Mouse (Mus musculus): ENCODE measurements around the gene Ctrl. TPM values are rescaled to one million over a fixed set of nuclear protein-coding genes. Genes with fewer than 3 reads are reported as not detected.

Ctrl gene
- polyA plus RNA-seq, 1 experiment = not detected

DNA sequence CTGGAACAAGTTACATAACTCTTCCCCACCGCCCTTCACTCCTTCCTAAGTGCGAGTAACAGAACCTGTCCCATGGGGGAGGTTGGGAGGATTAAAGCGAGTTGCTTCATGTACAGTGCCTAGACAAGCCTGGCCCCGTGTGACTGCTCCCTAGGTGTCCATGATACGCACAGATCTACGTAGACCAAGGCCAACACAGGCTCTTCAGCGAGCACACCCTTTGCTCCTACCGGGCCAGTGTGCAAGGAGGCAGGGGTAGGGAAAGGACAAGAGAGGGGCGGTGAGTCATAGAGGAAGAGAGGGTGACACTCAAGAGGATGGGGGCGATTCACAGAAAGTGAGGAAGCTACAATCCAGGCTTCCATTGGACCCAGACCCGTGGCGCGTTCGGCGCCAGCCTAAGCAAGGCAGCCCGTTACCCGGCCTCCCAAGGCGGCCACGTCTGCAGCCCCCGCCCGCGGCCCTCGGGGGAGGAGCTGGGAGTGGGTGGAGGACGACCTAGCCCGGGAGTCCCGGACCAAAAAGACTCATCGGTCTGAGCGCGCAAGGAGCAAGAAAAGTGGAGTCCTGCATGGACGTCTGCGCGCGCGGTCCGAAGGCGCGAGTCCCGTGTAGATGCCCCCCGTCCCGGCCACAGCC, 31.7 kb upstream of the Ctrl start:
- WGBS = 6% methylated on average over 40 of the region's 40 CpGs
- Histone ChIP-seq H3K4me1 (ENCODE audit: control insufficient read depth, insufficient read depth, low read length) (peaks cover 14% of the 10 kb centered on the region), H3K27ac (ENCODE audit: insufficient read depth, low read depth, low read length) (no peak overlapping the region; the same call in 1 of the 2 replicates), H3K4me3 (ENCODE audit: insufficient read depth, low read depth, low read length) (peak overlapping the region; percentile 64)
- TF ChIP-seq CTCF (IDR thresholded peaks at IDR 0.05; ENCODE audit: insufficient read depth, low read depth, low read length) (no peak), POLR2A (IDR thresholded peaks at IDR 0.05; ENCODE audit: insufficient read depth, low read depth, low read length) (no peak)

DNA sequence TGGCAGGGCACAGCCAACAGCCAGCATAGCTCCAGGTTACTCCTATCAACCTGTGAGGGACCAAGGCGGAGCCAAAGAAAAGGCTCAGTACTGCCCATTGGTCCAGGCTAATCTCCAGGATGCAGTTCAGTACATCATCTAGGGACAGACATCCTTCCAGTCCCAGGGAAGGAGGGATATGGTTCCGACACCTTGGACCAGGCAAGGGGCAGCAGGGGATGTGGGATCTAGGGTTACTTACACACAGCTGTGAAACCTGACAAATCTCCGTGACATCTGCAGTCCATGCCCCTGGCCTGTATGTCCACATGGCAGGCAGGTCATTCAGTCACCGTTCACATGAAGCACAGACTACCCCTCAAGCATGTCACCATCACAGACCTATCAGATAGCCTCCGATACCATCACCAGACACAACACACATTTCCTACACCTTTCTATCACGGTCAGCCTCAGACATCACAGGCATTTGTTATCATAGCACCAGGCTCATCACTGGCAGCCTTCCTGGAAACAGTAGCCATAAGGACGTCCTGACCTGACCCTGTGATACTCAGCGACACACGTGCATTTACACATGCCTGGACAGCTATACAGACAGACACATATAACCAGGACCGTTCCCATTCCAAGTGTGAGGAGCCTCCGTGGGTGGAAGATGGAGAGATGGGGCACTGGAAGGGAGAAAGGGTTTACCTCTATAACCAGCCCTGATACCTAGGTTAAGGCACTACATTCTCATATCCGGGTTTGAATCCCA, 31.0 kb upstream of the Ctrl start:
- peak overlapping the region; percentile 64; the same call in 1 of the 2 replicates for H3K4me3 ChIP-seq (ENCODE audit: insufficient read depth, low read depth, low read length)
- 75% methylated on average over 12 of the region's 12 CpGs for whole genome bisulfite sequencing
- peaks cover 14% of the 10 kb centered on the region for H3K4me1 ChIP-seq (ENCODE audit: control insufficient read depth, insufficient read depth, low read length)
- H3K27ac ChIP-seq (ENCODE audit: insufficient read depth, low read depth, low read length) = no peak overlapping the region
- TF ChIP-seq CTCF (IDR thresholded peaks at IDR 0.05; ENCODE audit: insufficient read depth, low read depth, low read length) = no peak
- TF ChIP-seq POLR2A (IDR thresholded peaks at IDR 0.05; ENCODE audit: insufficient read depth, low read depth, low read length) = no peak

DNA sequence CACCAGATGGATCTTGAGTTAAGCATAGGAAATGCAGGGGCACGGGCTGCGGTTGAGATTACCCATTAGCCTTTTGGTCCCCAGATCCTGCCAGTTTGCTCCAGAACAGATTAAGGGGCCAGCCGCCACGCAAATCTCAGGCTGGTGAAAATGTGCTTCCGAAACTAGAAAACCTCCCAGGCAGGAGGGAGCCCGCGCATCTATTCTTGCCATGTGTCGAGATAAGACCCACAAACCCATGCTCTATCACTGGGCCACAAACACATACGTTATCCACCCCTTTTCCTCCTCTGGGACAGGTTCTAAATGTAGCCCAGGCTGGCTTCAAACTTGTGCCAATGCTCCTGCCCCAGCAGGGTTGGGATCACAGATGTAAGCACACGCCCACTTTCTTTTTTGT, 27.9 kb upstream of the Ctrl start:
- no peak overlapping the region for H3K27ac ChIP-seq (ENCODE audit: insufficient read depth, low read depth, low read length)
- H3K4me1 ChIP-seq (ENCODE audit: control insufficient read depth, insufficient read depth, low read length) = peaks cover 21% of the 10 kb centered on the region
- WGBS = 94% methylated on average over 10 of the region's 10 CpGs
- TF ChIP-seq POLR2A (IDR thresholded peaks at IDR 0.05; ENCODE audit: insufficient read depth, low read depth, low read length) (no peak), CTCF (IDR thresholded peaks at IDR 0.05; ENCODE audit: insufficient read depth, low read depth, low read length) (no peak)
- no peak overlapping the region for H3K4me3 ChIP-seq (ENCODE audit: insufficient read depth, low read depth, low read length)

DNA sequence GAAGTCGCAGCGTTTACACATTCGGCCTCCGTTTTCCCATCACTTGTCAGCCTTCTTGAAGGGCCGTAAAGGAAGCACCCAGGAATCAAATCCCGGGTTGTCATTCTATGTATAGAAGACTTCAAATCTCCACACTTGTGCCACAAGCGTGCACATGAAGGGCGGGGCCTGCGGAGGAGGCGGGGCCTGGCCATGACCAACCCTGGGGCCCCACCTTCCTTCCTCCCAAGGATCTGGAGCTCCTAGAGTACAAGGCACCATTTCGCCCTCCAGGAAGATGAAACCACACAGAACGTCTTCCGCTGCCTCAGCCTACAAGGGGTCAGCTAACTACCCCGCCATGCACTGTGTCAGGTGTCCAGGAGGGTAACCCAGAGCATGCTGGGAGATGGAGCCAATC, 27.4 kb upstream of the Ctrl start:
- H3K27ac ChIP-seq (ENCODE audit: insufficient read depth, low read depth, low read length) = no peak overlapping the region
- H3K4me3 ChIP-seq (ENCODE audit: insufficient read depth, low read depth, low read length) = no peak overlapping the region
- H3K4me1 ChIP-seq (ENCODE audit: control insufficient read depth, insufficient read depth, low read length) = peaks cover 21% of the 10 kb centered on the region
- TF ChIP-seq POLR2A (IDR thresholded peaks at IDR 0.05; ENCODE audit: insufficient read depth, low read depth, low read length) = no peak
- no peak for TF ChIP-seq CTCF (IDR thresholded peaks at IDR 0.05; ENCODE audit: insufficient read depth, low read depth, low read length)
- WGBS = 89% methylated on average over 14 of the region's 14 CpGs

DNA sequence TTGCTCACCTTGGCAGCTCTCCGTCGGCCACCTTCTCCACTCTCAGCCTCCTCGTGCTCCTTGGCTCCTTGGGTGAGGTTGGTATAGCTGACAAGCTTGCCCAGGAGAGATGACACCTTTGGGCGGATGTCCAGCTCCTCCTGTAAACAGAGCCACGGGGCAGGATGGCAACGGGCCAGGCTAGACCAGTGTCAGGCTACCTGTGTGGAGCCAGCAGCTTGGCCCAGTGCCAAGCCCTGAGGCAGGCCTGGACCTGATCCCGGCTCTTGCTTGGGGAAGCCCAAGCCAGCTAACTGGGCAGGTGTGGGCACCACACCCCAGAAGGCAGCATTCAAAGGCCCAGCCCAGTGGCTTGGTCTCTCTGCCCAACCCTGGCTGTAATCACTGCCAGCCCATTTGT, 25.7 kb upstream of the Ctrl start:
- WGBS = 80% methylated on average over 7 of the region's 7 CpGs
- TF ChIP-seq CTCF (IDR thresholded peaks at IDR 0.05; ENCODE audit: insufficient read depth, low read depth, low read length) = no peak
- TF ChIP-seq POLR2A (IDR thresholded peaks at IDR 0.05; ENCODE audit: insufficient read depth, low read depth, low read length) = no peak

DNA sequence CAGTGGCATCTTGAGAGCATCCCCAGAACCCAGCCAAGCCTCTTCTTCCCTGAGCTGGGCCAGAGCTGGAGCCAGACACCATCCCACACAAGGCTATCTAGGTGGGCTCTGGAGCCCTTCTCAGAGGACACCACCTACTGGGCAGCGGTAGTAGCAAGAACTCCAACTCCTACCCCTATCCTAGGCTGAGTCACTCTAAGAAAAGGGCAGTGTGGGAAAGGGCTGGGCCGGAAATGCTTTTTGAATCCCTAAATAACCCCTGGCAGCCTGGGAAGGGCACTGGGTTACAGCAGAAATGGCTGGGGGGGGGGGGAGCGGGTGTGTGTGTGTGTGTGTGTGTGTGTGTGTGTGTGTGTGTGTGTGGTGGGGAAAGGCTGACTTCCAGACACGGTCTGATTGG, 24.2 kb upstream of the Ctrl start:
- no peak overlapping the region for H3K27ac ChIP-seq (ENCODE audit: insufficient read depth, low read depth, low read length)
- TF ChIP-seq POLR2A (IDR thresholded peaks at IDR 0.05; ENCODE audit: insufficient read depth, low read depth, low read length) (no peak), CTCF (IDR thresholded peaks at IDR 0.05; ENCODE audit: insufficient read depth, low read depth, low read length) (no peak)
- no peak overlapping the region for H3K4me3 ChIP-seq (ENCODE audit: insufficient read depth, low read depth, low read length)
- 30% methylated on average over 3 of the region's 4 CpGs for WGBS
- H3K4me1 ChIP-seq (ENCODE audit: control insufficient read depth, insufficient read depth, low read length) = peaks cover 10% of the 10 kb centered on the region; the same call in 1 of the 2 replicates

More for the DNA sequence above, 25.7 kb upstream of the Ctrl start:
- no peak overlapping the region for H3K4me3 ChIP-seq (ENCODE audit: insufficient read depth, low read depth, low read length)
- no peak overlapping the region for H3K27ac ChIP-seq (ENCODE audit: insufficient read depth, low read depth, low read length)
- peaks cover 11% of the 10 kb centered on the region for H3K4me1 ChIP-seq (ENCODE audit: control insufficient read depth, insufficient read depth, low read length)

DNA sequence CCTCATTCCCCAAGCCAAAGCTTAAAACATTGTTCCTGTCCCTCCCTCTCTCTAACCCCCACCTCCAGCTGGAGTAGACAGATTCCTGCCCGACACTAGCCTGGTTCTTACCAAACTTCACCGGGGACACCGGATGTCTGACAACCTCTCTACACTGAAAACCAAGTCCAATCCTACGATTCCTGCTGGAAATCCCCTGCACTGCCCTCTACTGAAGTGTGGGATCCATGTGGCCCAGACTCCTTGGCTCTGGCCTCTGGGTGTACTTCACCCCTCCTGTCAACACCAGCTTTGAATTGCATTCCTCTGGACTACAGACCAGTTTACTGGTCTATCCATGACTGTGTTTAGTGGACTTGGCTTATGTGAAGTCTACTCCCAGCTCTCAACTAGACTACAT, 22.9 kb upstream of the Ctrl start:
- H3K4me1 ChIP-seq (ENCODE audit: control insufficient read depth, insufficient read depth, low read length) = peaks cover 15% of the 10 kb centered on the region
- H3K27ac ChIP-seq (ENCODE audit: insufficient read depth, low read depth, low read length) = no peak overlapping the region
- no peak for TF ChIP-seq POLR2A (IDR thresholded peaks at IDR 0.05; ENCODE audit: insufficient read depth, low read depth, low read length)
- TF ChIP-seq CTCF (IDR thresholded peaks at IDR 0.05; ENCODE audit: insufficient read depth, low read depth, low read length) = no peak
- 84% methylated on average over 4 of the region's 4 CpGs for WGBS
- H3K4me3 ChIP-seq (ENCODE audit: insufficient read depth, low read depth, low read length) = no peak overlapping the region

DNA sequence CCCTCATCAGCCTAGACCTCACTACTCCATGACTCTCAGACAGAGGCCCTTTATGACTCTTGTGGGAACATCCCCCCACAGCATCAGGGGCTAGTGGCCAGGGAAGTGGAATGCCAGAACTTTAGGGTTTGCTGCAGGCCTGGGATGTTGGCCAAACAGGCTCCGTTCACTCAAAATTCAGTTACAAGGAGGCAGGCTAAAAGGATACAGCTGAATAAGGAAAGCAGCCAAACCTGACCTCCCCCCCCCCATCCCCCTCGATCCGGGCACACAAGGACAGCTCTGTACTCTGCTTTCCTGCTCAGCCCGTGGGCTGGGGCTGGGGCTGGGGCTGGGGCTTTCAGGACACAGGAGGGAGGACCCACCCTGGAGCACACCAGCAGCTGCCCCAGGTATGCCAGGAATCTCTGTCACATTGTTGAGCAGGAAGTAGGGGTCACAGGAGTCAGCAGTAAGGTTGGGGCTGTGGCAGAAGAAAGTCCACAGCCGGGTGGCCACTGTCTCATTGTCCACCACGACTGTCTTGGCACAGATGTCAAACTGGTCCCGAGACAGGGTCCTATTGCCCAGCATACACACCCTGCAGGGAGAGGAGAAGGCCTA, 17.5 kb upstream of the Ctrl start:
- TF ChIP-seq CTCF (IDR thresholded peaks at IDR 0.05; ENCODE audit: insufficient read depth, low read depth, low read length) (no peak), POLR2A (IDR thresholded peaks at IDR 0.05; ENCODE audit: insufficient read depth, low read depth, low read length) (no peak)
- Histone ChIP-seq H3K4me1 (ENCODE audit: control insufficient read depth, insufficient read depth, low read length) (peaks cover 31% of the 10 kb centered on the region), H3K27ac (ENCODE audit: insufficient read depth, low read depth, low read length) (peak overlapping the region; percentile 67), H3K4me3 (ENCODE audit: insufficient read depth, low read depth, low read length) (no peak overlapping the region)
- 27% methylated on average over 7 of the region's 7 CpGs for WGBS

DNA sequence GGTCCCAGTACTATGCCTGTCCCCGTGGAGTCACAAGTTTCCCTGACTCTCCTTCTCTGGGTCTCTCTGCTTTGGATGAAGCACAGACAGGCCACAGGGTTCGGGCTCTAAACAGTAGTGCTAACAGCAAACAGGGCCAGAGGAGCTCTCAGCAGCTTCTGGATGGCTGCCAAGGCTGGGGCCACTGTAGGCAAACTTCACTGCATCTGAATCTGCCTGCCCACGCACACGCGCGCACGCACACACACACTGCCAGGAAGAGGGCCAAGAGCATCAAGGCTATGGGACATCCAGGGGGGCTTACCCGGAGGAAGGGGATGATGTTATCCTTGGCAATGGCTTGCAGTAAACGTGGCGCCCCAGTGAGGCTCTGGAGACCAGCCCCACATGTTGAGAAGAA, 15.7 kb upstream of the Ctrl start:
- no peak overlapping the region for H3K27ac ChIP-seq (ENCODE audit: insufficient read depth, low read depth, low read length)
- 14% methylated on average over 10 of the region's 10 CpGs for WGBS
- H3K4me1 ChIP-seq (ENCODE audit: control insufficient read depth, insufficient read depth, low read length) = peaks cover 31% of the 10 kb centered on the region
- TF ChIP-seq POLR2A (IDR thresholded peaks at IDR 0.05; ENCODE audit: insufficient read depth, low read depth, low read length) = no peak
- TF ChIP-seq CTCF (IDR thresholded peaks at IDR 0.05; ENCODE audit: insufficient read depth, low read depth, low read length) = no peak
- no peak overlapping the region for H3K4me3 ChIP-seq (ENCODE audit: insufficient read depth, low read depth, low read length)

Data from olfactory bulb, adult 2 months (tissue).